Mouse (Mus musculus): ENCODE measurements around the gene Gng8. TPM values are rescaled to one million over a fixed set of nuclear protein-coding genes. Genes with fewer than 3 reads are reported as not detected.

The Gng8 gene
- polyA plus RNA-seq (2012; rRNA removed; ENCODE audit: low replicate concordance): 2.8 and 5.1 TPM in 2 replicates

GRCm38 (mm10) chr7:16891641-16892351, at the start of gene Gng8:
Gene Gng8 (plus strand): TSS chr7:16891786.

GRCm38 (mm10) chr7:16842645-16843063, 48.9 kb upstream of the Gng8 start, which contains the start of gene Prkd2:
Gene Prkd2 (plus strand): TSS chr7:16842902.

GRCm38 (mm10) chr7:16875310-16875325, 16.5 kb upstream of the Gng8 start, which contains the start of gene Dact3:
Gene Dact3 (plus strand): TSS chr7:16875317.

GRCm38 (mm10) chr7:16906281-16906680, 14.7 kb downstream of the Gng8 start, which contains the start of gene Ptgir:
Gene Ptgir (plus strand): TSS chr7:16906490.

GRCm38 (mm10) chr7:16924037-16924834, 32.6 kb downstream of the Gng8 start, which contains the start of gene Calm3:
Gene Calm3 (minus strand): TSS chr7:16924114.

GRCm38 (mm10) chr7:16944061-16944807, 52.6 kb downstream of the Gng8 start, which contains the start of gene Pnmal2:
Gene Pnmal2 (plus strand): TSS chr7:16944682.

Other genes with a start within 250 kb of the Gng8 start
- 0.12 TPM in 1 of 2 replicates, not detected in the other for gene Ceacam15, start 216.1 kb upstream of the Gng8 start, polyA plus RNA-seq (2012; rRNA removed; ENCODE audit: low replicate concordance)
- gene Ceacam9, start 169.9 kb upstream of the Gng8 start, polyA plus RNA-seq (2012; rRNA removed; ENCODE audit: low replicate concordance): not detected in 2 replicates
- gene Ap2s1, start 153.4 kb upstream of the Gng8 start, polyA plus RNA-seq (2012; rRNA removed; ENCODE audit: low replicate concordance): 260 and 370 TPM in 2 replicates
- gene Slc1a5, start 110.4 kb upstream of the Gng8 start, polyA plus RNA-seq (2012; rRNA removed; ENCODE audit: low replicate concordance): 809 and 1,134 TPM in 2 replicates
- 141 and 162 TPM in 2 replicates for gene Strn4, start 75.9 kb upstream of the Gng8 start, polyA plus RNA-seq (2012; rRNA removed; ENCODE audit: low replicate concordance)
- 33.1 and 43.1 TPM in 2 replicates for gene Fkrp, start 75.1 kb upstream of the Gng8 start, polyA plus RNA-seq (2012; rRNA removed; ENCODE audit: low replicate concordance)
- gene Prkd2, start 48.9 kb upstream of the Gng8 start, polyA plus RNA-seq (2012; rRNA removed; ENCODE audit: low replicate concordance): 82.5 and 189 TPM in 2 replicates
- 7.8 and 31.1 TPM in 2 replicates for gene Dact3, start 16.5 kb upstream of the Gng8 start, polyA plus RNA-seq (2012; rRNA removed; ENCODE audit: low replicate concordance)
- gene Ptgir, start 14.7 kb downstream of the Gng8 start, polyA plus RNA-seq (2012; rRNA removed; ENCODE audit: low replicate concordance): 13.2 and 18.8 TPM in 2 replicates
- 244 and 340 TPM in 2 replicates for gene Calm3, start 32.3 kb downstream of the Gng8 start, polyA plus RNA-seq (2012; rRNA removed; ENCODE audit: low replicate concordance)
- 1.1 and 1.2 TPM in 2 replicates for gene Pnmal2, start 52.9 kb downstream of the Gng8 start, polyA plus RNA-seq (2012; rRNA removed; ENCODE audit: low replicate concordance)
- gene Pnmal1, start 67.9 kb downstream of the Gng8 start, polyA plus RNA-seq (2012; rRNA removed; ENCODE audit: low replicate concordance): not detected in 2 replicates
- 0.14 and 0.25 TPM in 2 replicates for gene Gm42372, start 91.3 kb downstream of the Gng8 start, polyA plus RNA-seq (2012; rRNA removed; ENCODE audit: low replicate concordance)
- gene Ccdc8, start 100.9 kb downstream of the Gng8 start, polyA plus RNA-seq (2012; rRNA removed; ENCODE audit: low replicate concordance): 2.2 TPM in 2 replicates
- 180 and 181 TPM in 2 replicates for gene Ppp5c, start 136.1 kb downstream of the Gng8 start, polyA plus RNA-seq (2012; rRNA removed; ENCODE audit: low replicate concordance)
- gene Hif3a, start 170.6 kb downstream of the Gng8 start, polyA plus RNA-seq (2012; rRNA removed; ENCODE audit: low replicate concordance): 0.55 and 0.66 TPM in 2 replicates
- not detected in 2 replicates for gene Psg16, start 182.3 kb downstream of the Gng8 start, polyA plus RNA-seq (2012; rRNA removed; ENCODE audit: low replicate concordance)

Measured in mammary gland, adult 2 months (tissue).